Mouse (Mus musculus): ENCODE data around the gene Il11. TPM values are rescaled to one million over a fixed set of nuclear protein-coding genes. Genes with fewer than 3 reads are reported as not detected.

Gene Il11
- polyA plus RNA-seq, 1 experiment from 2014 or later, result 0.12 TPM

DNA sequence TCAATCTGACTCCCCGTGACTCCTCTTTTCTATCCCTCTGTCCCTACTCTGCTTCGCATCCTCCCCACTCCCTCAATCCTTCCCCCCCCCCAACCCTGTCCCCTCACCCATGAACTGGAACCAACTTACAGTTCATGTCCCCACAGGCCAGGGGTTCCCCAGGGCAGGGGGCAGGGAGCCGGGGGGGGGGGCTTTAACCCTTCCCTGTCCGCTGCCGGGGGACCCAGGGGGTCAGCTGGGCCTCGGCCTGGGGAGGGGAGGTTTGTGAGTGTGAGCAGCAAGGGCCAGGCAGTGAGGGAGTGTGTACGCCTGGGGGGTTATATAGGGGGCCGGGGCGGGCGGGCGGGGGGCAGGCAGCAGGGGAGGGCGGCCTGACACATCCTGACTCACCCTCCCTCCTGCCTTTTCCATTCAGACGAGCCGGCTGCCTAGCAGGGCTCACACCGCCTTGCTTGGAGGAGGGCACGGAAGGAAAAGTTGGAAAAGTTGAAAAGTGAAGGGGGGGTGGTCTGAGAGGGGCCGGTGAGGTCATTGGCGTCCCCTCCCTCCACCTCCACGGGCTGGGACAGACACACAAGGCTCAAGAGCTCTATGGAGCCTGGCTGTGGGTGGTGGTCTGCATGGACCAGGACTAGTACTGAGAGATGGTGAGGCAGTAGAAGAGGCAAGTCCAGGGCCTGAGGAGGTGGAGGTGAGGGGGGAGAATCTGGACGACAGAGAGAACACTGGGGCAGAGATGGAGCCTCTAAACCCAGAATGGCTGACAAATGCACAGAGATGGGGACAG lies 4.6 kb downstream of the Il11 start:
- ATAC-seq, result no peak
- no peak overlapping the region for H3K4me3 ChIP-seq (ENCODE audit: low read depth, low read length)
- TF ChIP-seq CTCF (IDR thresholded peaks at IDR 0.05; ENCODE audit: low read depth), result no peak
- H3K27me3 ChIP-seq (replicated peaks; ENCODE audit: control insufficient read depth, insufficient read depth, low read length), result peaks cover 37% of the 10 kb centered on the region
- 12% methylated on average over 16 of the region's 20 CpGs for WGBS
- H3K4me1 ChIP-seq (replicated peaks; ENCODE audit: control insufficient read depth, insufficient read depth, low read length), result no peaks in the 10 kb centered on the region
- H3K9ac ChIP-seq (ENCODE audit: low read depth, low read length), result no peak overlapping the region
- no peak overlapping the region for H3K4me2 ChIP-seq (replicated peaks; ENCODE audit: low read depth)
- H3K27ac ChIP-seq (ENCODE audit: low read depth, low read length), result no peak overlapping the region
- H3K36me3 ChIP-seq (ENCODE audit: control insufficient read depth, insufficient read depth), result no peaks in the 10 kb centered on the region
- H3K9me3 ChIP-seq (ENCODE audit: control insufficient read depth), result no peaks in the 10 kb centered on the region

DNA sequence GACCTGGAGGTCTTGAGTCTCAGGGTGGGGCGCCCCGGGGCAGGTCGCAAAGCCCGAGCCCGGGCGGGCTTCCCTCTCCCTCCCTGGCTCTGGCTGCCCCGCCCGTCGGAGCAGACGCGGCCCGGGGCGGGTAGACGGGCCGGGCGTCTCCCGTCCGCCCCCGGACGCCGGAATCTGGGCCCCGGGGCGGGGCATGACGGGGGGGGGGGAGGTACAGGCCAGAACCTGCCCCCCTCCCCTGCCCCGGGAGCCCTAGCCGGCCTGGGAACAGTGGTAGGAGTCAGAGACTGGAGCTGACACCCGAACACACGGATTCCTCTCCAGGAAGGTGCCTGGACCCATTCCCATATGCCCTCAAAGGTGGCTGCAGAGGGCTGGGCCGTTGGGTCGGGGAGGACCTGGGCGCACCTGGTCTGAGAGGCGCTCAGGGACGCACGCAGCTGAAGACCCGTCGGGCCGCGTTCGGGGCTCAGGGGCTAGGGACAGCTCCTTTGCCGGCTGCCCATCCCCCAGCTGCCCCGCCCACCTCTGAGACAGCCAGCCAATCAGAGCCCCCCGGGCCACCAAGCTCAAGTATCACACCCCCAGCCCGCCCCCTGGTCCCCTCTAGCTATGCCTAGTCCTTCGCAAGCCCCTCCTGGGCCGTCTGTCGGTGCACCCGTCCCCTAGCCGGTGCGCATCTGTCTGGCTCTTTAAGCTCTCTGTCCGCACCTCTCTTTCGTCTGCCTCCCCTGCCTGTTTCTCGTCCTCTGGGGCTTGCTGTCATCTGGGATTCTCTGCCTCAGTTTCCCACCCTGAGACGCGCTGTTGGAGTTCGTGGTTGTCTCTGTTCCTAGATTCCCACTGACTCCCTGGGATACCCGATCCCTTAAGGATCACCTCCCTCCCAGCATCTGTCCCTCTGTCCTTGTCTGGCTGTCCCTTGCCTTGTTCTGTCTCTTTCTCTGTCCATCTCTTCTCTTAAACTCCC lies 5.5 kb downstream of the Il11 start:
- no peaks in the 10 kb centered on the region for H3K9me3 ChIP-seq (ENCODE audit: control insufficient read depth)
- TF ChIP-seq CTCF (IDR thresholded peaks at IDR 0.05; ENCODE audit: low read depth), result no peak
- H3K9ac ChIP-seq (ENCODE audit: low read depth, low read length), result peak overlapping the region; percentile 37; the same call in 1 of the 2 replicates
- H3K27ac ChIP-seq (ENCODE audit: low read depth, low read length), result no peak overlapping the region
- WGBS, result 2% methylated on average over 41 of the region's 56 CpGs
- H3K4me3 ChIP-seq (ENCODE audit: low read depth, low read length), result peak overlapping the region; percentile 49
- H3K36me3 ChIP-seq (ENCODE audit: control insufficient read depth, insufficient read depth), result no peaks in the 10 kb centered on the region
- peaks cover 37% of the 10 kb centered on the region for H3K27me3 ChIP-seq (replicated peaks; ENCODE audit: control insufficient read depth, insufficient read depth, low read length)
- peak overlapping the region; percentile 80 for H3K4me2 ChIP-seq (replicated peaks; ENCODE audit: low read depth)
- ATAC-seq, result peak; percentile 49
- H3K4me1 ChIP-seq (replicated peaks; ENCODE audit: control insufficient read depth, insufficient read depth, low read length), result no peaks in the 10 kb centered on the region

DNA sequence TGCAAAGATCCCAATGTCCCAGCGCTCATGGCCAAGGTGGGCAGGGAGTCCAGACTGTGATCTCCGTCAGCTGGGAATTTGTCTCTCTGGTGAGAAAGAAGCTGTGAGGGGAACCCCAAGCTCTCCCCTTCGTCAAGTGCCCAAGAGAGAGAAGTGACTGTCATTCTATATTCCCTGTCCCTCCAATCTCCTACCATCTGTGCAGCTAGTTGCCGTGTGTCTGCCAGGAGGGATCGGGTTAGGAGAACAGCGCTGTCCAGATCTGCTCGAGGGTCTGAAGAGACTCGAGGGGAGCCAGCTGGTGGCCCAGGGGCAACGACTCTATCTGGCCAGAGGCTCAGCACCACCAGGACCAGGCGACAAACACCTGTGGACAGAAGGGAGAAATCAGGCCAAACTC lies 6.5 kb downstream of the Il11 start:
- 55% methylated on average over 10 of the region's 10 CpGs for WGBS

DNA sequence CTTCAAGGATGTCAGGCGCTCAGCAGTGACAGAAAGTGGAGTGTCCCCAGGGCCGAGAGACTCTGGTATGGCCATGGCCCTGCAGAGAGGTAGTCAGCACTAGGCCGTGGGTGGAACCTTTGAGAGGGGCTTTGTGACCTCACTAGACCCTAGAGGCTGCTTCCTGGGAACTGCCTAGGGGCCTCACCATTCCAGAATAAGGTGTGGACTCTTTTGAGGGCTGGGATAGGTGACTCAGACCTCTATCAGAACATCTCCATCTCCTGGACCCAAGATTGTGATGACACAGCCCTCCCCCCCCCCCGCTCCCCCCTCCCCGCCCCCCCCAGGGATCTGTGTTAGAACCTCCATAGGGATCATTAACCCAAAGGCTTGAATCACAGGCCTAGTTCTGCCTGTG lies 11.5 kb downstream of the Il11 start, which contains the start of gene Fam71e2:
Gene Fam71e2 (minus strand): TSS at position 101 of the 400 bp plus-strand sequence.
- H3K4me3 ChIP-seq (ENCODE audit: low read depth, low read length), result no peak within 1 kb of the TSS
- no peak for ATAC-seq
- no peaks in the 10 kb centered on the region for H3K9me3 ChIP-seq (ENCODE audit: control insufficient read depth)
- H3K36me3 ChIP-seq (ENCODE audit: control insufficient read depth, insufficient read depth), result no peaks in the 10 kb centered on the region
- H3K4me1 ChIP-seq (replicated peaks; ENCODE audit: control insufficient read depth, insufficient read depth, low read length), result no peaks in the 10 kb centered on the region
- H3K9ac ChIP-seq (ENCODE audit: low read depth, low read length), result no peak within 1 kb of the TSS
- peaks cover 8% of the 10 kb centered on the region for H3K27me3 ChIP-seq (replicated peaks; ENCODE audit: control insufficient read depth, insufficient read depth, low read length)
- no peak for TF ChIP-seq CTCF (IDR thresholded peaks at IDR 0.05; ENCODE audit: low read depth)
- WGBS, result 68% methylated on average over 5 of the region's 5 CpGs
- H3K27ac ChIP-seq (ENCODE audit: low read depth, low read length), result no peak within 1 kb of the TSS
- no peak within 1 kb of the TSS for H3K4me2 ChIP-seq (replicated peaks; ENCODE audit: low read depth)

More for the DNA sequence above, 6.5 kb downstream of the Il11 start:
- Histone ChIP-seq H3K9ac (ENCODE audit: low read depth, low read length) (no peak overlapping the region), H3K4me1 (replicated peaks; ENCODE audit: control insufficient read depth, insufficient read depth, low read length) (no peaks in the 10 kb centered on the region), H3K36me3 (ENCODE audit: control insufficient read depth, insufficient read depth) (no peaks in the 10 kb centered on the region), H3K27ac (ENCODE audit: low read depth, low read length) (no peak overlapping the region), H3K9me3 (ENCODE audit: control insufficient read depth) (no peaks in the 10 kb centered on the region), H3K27me3 (replicated peaks; ENCODE audit: control insufficient read depth, insufficient read depth, low read length) (peaks cover 37% of the 10 kb centered on the region), H3K4me2 (replicated peaks; ENCODE audit: low read depth) (no peak overlapping the region), H3K4me3 (ENCODE audit: low read depth, low read length) (no peak overlapping the region)
- ATAC-seq, result no peak
- TF ChIP-seq CTCF (IDR thresholded peaks at IDR 0.05; ENCODE audit: low read depth), result no peak

DNA sequence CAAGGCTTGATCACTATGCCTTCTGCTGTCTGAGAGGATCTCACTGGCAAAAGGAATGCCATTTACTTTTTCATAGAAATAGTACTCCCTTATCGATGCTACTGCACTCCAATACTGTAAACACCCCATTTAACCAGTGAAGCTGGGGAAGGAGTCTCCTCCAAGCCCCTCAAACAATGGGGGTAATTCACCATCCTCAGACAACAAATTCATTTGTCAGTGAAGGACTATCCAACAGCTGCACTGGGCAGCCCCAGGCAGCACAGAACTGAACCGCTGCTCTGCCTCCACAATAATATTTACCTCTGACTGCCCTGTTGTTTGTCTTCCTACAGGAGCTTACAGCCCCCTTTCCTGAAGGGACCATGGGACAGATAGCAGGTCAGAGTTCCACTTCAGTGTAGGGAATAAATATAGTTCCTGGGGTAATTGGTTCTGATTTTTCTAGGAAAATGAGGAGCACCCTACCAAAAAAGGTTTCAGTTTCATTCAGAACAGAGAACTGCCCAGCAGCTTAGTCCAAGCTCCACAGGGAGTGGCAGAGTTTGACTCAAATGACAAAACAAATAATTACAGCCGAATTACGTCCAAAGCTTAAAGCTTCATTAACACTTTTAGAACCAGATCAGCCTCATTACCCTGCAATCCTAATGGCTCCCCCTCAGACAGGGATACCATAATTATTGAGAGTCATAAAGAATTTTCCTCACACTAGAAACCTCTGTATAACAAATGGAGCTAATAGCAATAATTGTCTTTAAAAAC lies 17.5 kb downstream of the Il11 start:
- H3K4me2 ChIP-seq (replicated peaks; ENCODE audit: low read depth), result peak overlapping the region; percentile 46
- 8% methylated on average over 4 of the region's 4 CpGs for WGBS
- no peak overlapping the region for H3K27ac ChIP-seq (ENCODE audit: low read depth, low read length)
- no peaks in the 10 kb centered on the region for H3K27me3 ChIP-seq (replicated peaks; ENCODE audit: control insufficient read depth, insufficient read depth, low read length)
- H3K36me3 ChIP-seq (ENCODE audit: control insufficient read depth, insufficient read depth), result no peaks in the 10 kb centered on the region
- no peaks in the 10 kb centered on the region; the same call in 1 of the 2 replicates for H3K4me1 ChIP-seq (replicated peaks; ENCODE audit: control insufficient read depth, insufficient read depth, low read length)
- no peak; the same call in 1 of the 2 replicates for ATAC-seq
- TF ChIP-seq CTCF (IDR thresholded peaks at IDR 0.05; ENCODE audit: low read depth), result no peak
- H3K4me3 ChIP-seq (ENCODE audit: low read depth, low read length), result no peak overlapping the region
- H3K9ac ChIP-seq (ENCODE audit: low read depth, low read length), result no peak overlapping the region; the same call in 1 of the 2 replicates
- no peaks in the 10 kb centered on the region for H3K9me3 ChIP-seq (ENCODE audit: control insufficient read depth)

Data from intestine, postnatal 0 days (tissue).